Mouse (Mus musculus) heart, postnatal 0 days (tissue): ENCODE results near the gene Nrn1.

Experiments
- CTCF ChIP-seq: IDR thresholded peaks from 2 replicates; pipeline ENCODE4 v1.5.1; 2016; ENCODE audit warnings: antibody characterized with exemption, control low read depth, low read depth
- EP300 ChIP-seq: IDR thresholded peaks from 2 replicates; pipeline ENCODE4 v1.6.1; 2016; ENCODE audit warnings: antibody characterized with exemption, low read depth

GRCm38 (mm10) chr13:36734731-36735571 is at the start of gene Nrn1:
- TF ChIP-seq CTCF (no peak), EP300 (no peak)
